Mouse (Mus musculus) forebrain, embryonic 14.5 days (tissue): ENCODE results near the gene Mtx1. TPM values are rescaled to one million over a fixed set of nuclear protein-coding genes. Genes with fewer than 3 reads are reported as not detected.

ENCODE experiments used
- ATAC-seq: fragments of 200-750 bp; cut with Nextera tagmentation; 2 replicates; pipeline ENCODE4 v1.8.0; 2017; ENCODE audit warnings: mild to moderate bottlenecking, moderate library complexity
- DNase-seq: peaks from one replicate; pipeline ENCODE4 v3.0.0-alpha.2; 2015; ENCODE audit warnings: low spot score
- H3K27ac ChIP-seq: fragments of 300-500 bp; sonication (generic); 2 replicates; pipeline ENCODE4 v1.5.1; 2014; ENCODE audit warnings: low read depth, mild to moderate bottlenecking, control low read depth, low read length, moderate library complexity
- H3K27me3 ChIP-seq: fragments of 300-500 bp; sonication (generic); replicated peaks from 2 replicates; pipeline ENCODE4 v1.6.1; 2014; ENCODE audit warnings: low read length, control low read depth, mixed read lengths; ENCODE audit not compliant: control insufficient read depth, insufficient read depth
- H3K36me3 ChIP-seq: fragments of 300-500 bp; sonication (generic); 2 replicates; pipeline ENCODE4 v1.6.1; 2014; ENCODE audit warnings: low read length, control low read depth; ENCODE audit not compliant: control insufficient read depth, insufficient read depth
- H3K4me1 ChIP-seq: fragments of 300-500 bp; sonication (generic); 2 replicates; pipeline ENCODE4 v1.6.1; 2014; ENCODE audit warnings: antibody characterized with exemption, low read length, control low read depth; ENCODE audit not compliant: control insufficient read depth, insufficient read depth
- H3K4me2 ChIP-seq: fragments of 300-500 bp; sonication (generic); 2 replicates; pipeline ENCODE4 v1.6.1; 2014; ENCODE audit warnings: mild to moderate bottlenecking, control low read depth, low read length
- H3K4me3 ChIP-seq: fragments of 300-500 bp; sonication (generic); 2 replicates; pipeline ENCODE4 v1.5.1; 2014; ENCODE audit warnings: low read depth, low read length, control low read depth
- H3K9ac ChIP-seq: fragments of 300-500 bp; sonication (generic); 2 replicates; pipeline ENCODE4 v1.6.1; 2014; ENCODE audit warnings: mild to moderate bottlenecking, low read length, control low read depth, moderate library complexity
- H3K9me3 ChIP-seq: fragments of 300-500 bp; sonication (generic); replicated peaks from 2 replicates; pipeline ENCODE4 v1.6.1; 2016; ENCODE audit warnings: low read length, control low read depth, mixed read lengths; ENCODE audit not compliant: control insufficient read depth
- WGBS: fragments of 180-500 bp; shearing (Covaris S2); extraction: QIAGEN DNeasy Blood & Tissue Kit; methylation state at CpG from one replicate; pipeline ENCODE4 v1.1.7; 2014; 5-methylcytosine and 5-hydroxymethylcytosine counted together
- polyA plus RNA-seq: library from polyadenylated mRNA; unstranded; fragments of >200 nt; fragmentation: Nextera tagmentation; extraction: Ambion mirVana; gene quantifications from 2 replicates; pipeline ENCODE4 v1.2.1, GENCODE M21; 2014

Gene Mtx1
- polyA plus RNA-seq, 1 experiment from 2014 or later: 182 TPM

DNA sequence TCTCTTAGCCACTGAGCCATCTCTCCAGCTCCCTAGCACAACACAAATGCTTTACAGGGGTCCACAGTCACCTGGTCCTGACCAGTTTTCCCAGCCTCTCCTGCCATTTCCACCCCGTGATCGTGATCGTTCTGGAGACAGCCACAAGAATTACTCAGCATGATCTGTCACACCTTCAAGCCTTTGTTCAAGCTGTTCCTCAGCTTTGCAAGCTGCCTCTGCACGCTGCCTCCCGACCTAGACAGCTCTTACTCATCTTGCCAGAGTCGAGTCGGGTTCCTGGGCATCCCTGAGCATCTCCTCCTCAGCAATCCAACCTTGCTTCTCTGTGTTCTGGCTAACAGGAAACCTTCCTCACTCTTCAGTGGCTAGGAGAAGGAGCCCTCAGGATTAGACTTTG lies 32.2 kb upstream of the Mtx1 start, which contains the start of gene Dpm3:
Gene Dpm3, plus strand, starts transcription at position 283 of the 400 bp plus-strand sequence.
- H3K4me2 ChIP-seq: no peak within 1 kb of the TSS
- ATAC-seq: no peak
- no peak for DNase-seq
- no peaks in the 10 kb centered on the region for H3K27me3 ChIP-seq
- no peaks in the 10 kb centered on the region for H3K4me1 ChIP-seq
- H3K9me3 ChIP-seq: no peaks in the 10 kb centered on the region
- no peak within 1 kb of the TSS for H3K9ac ChIP-seq
- 54% methylated on average over 7 of the region's 7 CpGs for WGBS
- H3K36me3 ChIP-seq: no peaks in the 10 kb centered on the region
- H3K27ac ChIP-seq: no peak within 1 kb of the TSS
- no peak within 1 kb of the TSS for H3K4me3 ChIP-seq

DNA sequence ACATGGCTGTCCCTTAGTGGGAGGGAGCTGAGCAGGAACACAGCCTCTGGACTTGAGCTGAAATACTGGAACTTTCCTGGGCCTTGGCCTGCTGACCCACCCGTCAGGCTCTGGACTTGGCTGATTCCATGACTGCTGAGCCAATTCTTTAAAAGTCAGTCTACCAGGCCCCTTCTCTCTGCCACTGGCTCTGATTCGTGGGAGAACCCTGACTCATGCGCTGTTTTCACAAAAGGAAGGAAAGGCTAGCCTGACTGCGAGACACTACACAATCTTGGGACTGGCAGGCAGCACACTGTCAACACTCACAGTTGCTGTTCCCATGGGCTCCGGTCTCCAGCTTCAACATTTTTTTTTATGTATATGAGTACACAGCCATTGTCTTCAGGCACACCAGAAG lies 29.3 kb upstream of the Mtx1 start:
- 83% methylated on average over 5 of the region's 5 CpGs for WGBS
- H3K9me3 ChIP-seq: no peaks in the 10 kb centered on the region

DNA sequence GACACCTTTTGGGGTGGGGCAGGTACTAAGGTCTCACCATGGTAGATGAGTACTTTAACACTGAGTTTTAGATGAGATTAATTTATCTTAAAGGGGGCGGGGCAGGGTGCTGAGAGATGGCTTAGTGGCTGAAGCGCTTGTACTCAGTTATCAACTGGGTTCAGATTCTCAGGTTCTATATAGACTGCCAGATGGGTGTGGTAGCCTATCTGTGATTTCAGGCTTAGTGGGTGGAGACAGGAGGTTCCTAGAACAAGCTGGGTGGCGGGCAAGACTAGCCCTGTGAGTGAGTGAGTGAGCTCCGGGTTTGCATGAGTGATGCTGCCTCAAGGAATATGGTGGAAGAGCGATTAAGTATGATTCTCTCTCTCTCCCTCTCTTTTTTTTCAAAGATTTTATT lies 28.1 kb upstream of the Mtx1 start:
- H3K27ac ChIP-seq: no peak overlapping the region
- DNase-seq (no peak), ATAC-seq (no peak)
- no peaks in the 10 kb centered on the region for H3K36me3 ChIP-seq
- no peaks in the 10 kb centered on the region for H3K27me3 ChIP-seq
- no peaks in the 10 kb centered on the region for H3K9me3 ChIP-seq
- H3K4me3 ChIP-seq: no peak overlapping the region
- WGBS: 90% methylated on average over 5 of the region's 5 CpGs
- H3K4me2 ChIP-seq: no peak overlapping the region
- H3K4me1 ChIP-seq: no peaks in the 10 kb centered on the region
- H3K9ac ChIP-seq: no peak overlapping the region

More for the DNA sequence above, 29.3 kb upstream of the Mtx1 start:
- ATAC-seq (no peak), DNase-seq (no peak)
- no peak overlapping the region for H3K4me2 ChIP-seq
- no peak overlapping the region for H3K4me3 ChIP-seq
- no peak overlapping the region for H3K27ac ChIP-seq
- no peaks in the 10 kb centered on the region for H3K27me3 ChIP-seq
- no peak overlapping the region for H3K9ac ChIP-seq
- no peaks in the 10 kb centered on the region for H3K4me1 ChIP-seq
- no peaks in the 10 kb centered on the region for H3K36me3 ChIP-seq

DNA sequence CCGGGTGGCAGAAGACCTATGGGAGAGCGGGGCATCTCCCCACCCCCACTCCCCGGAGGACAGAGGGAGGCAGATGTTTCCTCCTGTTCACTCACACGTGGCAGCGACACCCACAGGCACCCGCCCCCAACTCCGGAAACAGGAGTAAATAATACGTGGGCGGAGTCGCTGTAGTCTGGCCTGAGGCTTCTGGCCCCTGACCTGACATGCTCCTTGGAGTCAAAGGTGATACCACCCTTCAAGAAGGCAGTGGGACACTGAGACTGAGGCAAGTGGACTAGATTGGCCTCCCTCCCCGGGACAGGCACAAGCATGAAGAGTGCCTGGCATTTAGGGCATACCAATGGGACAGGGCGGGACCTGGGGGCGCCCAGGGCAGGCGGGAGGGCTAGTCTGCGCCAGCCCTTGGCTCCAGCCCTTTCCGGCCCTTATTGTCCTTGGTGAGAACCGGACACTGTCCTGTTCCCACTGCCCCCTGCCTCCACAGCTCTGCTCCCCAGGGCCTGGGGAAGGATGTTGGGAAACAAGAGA lies 24.5 kb upstream of the Mtx1 start:
- no peaks in the 10 kb centered on the region for H3K9me3 ChIP-seq
- peaks cover 5% of the 10 kb centered on the region; the same call in 1 of the 2 replicates for H3K36me3 ChIP-seq
- H3K4me2 ChIP-seq: no peak overlapping the region
- H3K4me1 ChIP-seq: no peaks in the 10 kb centered on the region; the same call in 1 of the 2 replicates
- H3K4me3 ChIP-seq: no peak overlapping the region
- no peak for ATAC-seq
- DNase-seq: no peak
- no peak overlapping the region for H3K27ac ChIP-seq
- 10% methylated on average over 17 of the region's 17 CpGs for WGBS
- no peaks in the 10 kb centered on the region for H3K27me3 ChIP-seq
- H3K9ac ChIP-seq: no peak overlapping the region

DNA sequence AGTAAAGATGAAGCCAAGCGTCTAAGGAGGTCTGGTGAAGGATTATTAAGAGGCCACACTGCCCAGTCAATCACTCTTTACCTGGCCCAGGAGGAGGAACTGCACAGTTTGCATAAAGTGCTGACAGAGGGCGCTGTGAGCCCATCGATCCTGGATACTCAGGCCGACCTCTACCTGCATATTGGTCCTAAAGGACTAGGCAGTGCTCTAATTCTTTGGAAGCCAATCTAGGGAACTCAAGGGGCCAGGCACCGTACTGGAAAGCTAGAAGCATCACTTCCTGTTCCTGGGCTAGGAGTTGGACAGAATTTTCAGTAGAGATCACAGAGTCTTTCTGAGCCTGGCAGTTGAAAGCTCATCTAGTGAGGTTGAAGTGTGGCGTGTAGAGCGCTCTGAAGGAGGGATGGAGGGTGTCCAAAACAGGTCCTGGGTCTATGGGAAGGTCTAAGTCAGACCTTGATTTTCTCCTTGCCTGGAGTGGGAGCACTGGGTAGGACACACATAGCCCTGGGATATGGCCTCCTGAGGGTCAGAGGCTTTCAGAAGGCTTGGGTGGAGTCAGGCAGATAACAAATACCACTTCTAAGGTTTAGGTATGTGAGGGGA lies 23.6 kb upstream of the Mtx1 start:
- WGBS: 24% methylated on average over 7 of the region's 7 CpGs
- DNase-seq: peak; percentile 42

DNA sequence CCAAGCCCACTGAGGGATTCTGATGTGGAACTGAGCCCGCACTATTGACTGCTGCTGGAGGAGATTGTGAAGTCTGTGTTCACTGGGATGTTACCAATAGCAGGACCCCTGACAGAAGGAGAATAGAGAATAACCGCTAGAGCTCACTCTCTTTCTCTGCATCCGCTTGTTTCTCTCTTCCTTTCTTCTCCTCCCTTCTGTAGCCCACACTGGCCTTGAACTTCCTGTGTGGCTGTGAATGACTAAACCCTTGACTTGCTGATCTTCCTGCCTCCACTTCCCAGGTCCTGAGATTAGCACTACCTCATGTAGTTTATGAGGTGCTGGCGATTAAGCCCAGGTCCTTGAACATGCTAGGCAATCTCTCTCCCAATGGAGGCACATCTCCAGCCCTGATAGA lies 20.6 kb upstream of the Mtx1 start:
- Histone ChIP-seq H3K4me2 (peak overlapping the region; percentile 95), H3K27ac (no peak overlapping the region), H3K9ac (no peak overlapping the region), H3K4me1 (peaks cover 12% of the 10 kb centered on the region), H3K36me3 (peaks cover 9% of the 10 kb centered on the region), H3K4me3 (peak overlapping the region; percentile 70; the same call in 1 of the 2 replicates), H3K27me3 (no peaks in the 10 kb centered on the region), H3K9me3 (no peaks in the 10 kb centered on the region)
- ATAC-seq (no peak), DNase-seq (no peak)
- 89% methylated on average over 4 of the region's 4 CpGs for WGBS

More for the DNA sequence above, 23.6 kb upstream of the Mtx1 start:
- Histone ChIP-seq H3K27me3 (no peaks in the 10 kb centered on the region), H3K36me3 (peaks cover 5% of the 10 kb centered on the region; the same call in 1 of the 2 replicates), H3K27ac (no peak overlapping the region), H3K4me3 (no peak overlapping the region), H3K9ac (no peak overlapping the region), H3K9me3 (no peaks in the 10 kb centered on the region), H3K4me1 (no peaks in the 10 kb centered on the region; the same call in 1 of the 2 replicates), H3K4me2 (no peak overlapping the region)
- ATAC-seq: no peak

DNA sequence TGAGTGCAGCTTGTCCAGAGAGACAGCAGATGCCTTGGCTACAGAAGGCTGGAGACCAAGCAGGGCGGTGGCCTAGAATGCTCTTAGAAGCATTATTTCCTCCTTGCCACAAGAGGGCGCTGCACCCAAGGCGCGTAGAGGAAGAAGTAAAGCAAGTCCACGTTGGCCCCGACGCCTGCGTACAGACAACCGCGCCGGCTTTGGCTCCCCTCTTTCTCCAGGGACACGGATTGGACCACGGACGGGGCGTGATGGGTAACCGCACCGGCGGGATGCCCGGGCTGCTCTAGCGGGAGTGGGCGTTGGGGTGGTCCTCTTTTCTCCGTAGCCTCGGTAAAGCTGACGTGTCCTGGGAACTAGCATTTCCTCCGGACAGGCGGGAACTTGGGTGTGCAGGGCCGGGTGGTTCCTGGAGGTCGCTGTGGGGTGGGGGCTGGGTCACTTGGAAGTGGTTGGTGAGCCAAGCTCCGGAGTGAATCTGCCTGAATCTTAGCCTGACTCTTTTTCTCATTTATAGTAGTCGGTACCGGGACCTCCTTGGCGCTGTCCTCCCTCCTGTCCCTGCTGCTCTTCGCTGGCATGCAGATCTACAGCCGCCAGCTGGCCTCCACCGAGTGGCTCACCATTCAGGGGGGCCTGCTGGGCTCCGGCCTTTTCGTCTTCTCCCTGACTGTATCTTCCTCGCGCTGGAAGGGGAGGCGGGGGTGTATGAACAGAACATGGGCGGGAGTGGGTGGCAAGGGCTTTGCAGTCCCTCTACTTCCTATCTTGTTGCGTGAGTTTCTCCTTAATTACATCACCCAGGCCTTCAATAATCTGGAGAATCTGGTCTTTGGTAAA lies 19.6 kb upstream of the Mtx1 start, which contains the start of gene Trim46:
Gene Trim46, minus strand, starts transcription at position 49 of the 840 bp plus-strand sequence.
- Histone ChIP-seq H3K4me3 (peak within 1 kb of the TSS; percentile 70), H3K4me1 (peaks cover 12% of the 10 kb centered on the region), H3K27me3 (no peaks in the 10 kb centered on the region), H3K9me3 (no peaks in the 10 kb centered on the region), H3K36me3 (peaks cover 19% of the 10 kb centered on the region), H3K9ac (peak within 1 kb of the TSS; percentile 78), H3K27ac (peak within 1 kb of the TSS; percentile 95), H3K4me2 (peak within 1 kb of the TSS; percentile 95)
- under 1% methylated on average over 42 of the region's 42 CpGs for WGBS
- DNase-seq (peak; percentile 96), ATAC-seq (peak; percentile 77)

DNA sequence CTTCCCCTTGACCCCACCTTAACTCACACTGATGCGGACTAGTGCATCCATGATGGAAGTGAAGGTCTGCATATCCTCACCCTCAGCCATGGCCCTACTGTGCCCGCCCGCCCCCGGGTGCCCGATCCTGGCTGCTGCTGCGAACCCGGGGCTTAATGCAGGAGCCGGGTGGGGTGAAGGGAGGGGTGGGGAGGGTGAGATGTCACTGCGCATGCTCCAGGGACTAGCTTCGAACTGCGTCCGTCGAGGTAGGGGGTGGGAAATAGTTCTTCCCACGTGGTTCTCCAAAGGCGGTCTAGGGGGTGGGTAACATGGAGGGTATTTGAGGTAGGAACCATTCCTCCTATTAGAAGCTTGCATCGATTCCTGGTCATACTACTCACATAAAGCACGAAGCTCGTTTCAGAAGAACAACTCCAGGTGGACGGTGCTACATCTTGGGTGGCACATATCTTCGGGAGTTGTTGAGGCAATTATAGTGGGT lies 18.8 kb upstream of the Mtx1 start, which contains the start of gene Krtcap2:
Gene Krtcap2, plus strand, starts transcription at position 279 of the 484 bp plus-strand sequence.
- Histone ChIP-seq H3K4me1 (peaks cover 12% of the 10 kb centered on the region), H3K4me3 (peak within 1 kb of the TSS; percentile 70), H3K9me3 (no peaks in the 10 kb centered on the region), H3K27ac (peak within 1 kb of the TSS; percentile 95), H3K9ac (peak within 1 kb of the TSS; percentile 78), H3K36me3 (peaks cover 26% of the 10 kb centered on the region), H3K27me3 (no peaks in the 10 kb centered on the region), H3K4me2 (peak within 1 kb of the TSS; percentile 95)
- 4% methylated on average over 20 of the region's 20 CpGs for WGBS
- ATAC-seq (peak; percentile 62), DNase-seq (peak; percentile 91)
